Comparison of ENCODE assay signal across 8 mouse cellular contexts in the genomic region with DNA sequence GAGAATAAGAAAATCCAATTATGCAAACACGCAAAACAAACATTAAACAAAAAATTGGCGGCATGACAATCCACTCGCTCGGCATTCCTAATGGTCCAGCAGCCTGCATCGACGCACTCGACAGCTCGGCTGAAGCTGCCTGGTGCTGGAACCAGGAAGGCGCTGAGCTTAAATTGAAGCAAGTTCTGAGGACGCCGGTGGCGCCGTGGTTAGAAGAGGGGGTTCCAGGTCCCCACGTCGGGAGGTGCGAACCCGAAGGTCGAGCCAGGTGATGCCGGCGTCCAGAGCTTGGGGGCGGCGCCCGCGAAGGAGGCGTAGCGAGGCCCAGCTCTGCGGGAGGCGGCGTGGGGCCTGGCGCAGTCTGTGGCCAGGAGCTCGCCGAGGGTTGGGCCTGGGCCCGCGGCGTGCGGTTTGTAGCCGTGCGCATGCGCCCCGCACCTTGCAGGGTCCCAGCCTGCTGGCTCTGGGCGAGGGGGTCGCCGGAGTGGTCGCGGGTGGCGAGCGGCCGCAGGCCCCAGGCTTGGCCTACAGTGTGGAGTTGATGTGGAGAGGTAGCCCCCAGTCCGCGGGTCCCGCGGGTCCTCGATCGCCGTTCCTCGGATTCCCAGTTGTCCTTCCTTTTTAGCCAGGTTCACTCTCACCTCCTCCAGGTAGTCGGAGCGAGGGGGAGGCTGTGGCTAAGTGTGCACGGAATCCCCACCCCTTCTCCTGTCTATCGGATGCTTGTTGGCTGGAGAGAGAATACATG. TPM values are rescaled to one million over a fixed set of nuclear protein-coding genes. Genes with fewer than 3 reads are reported as not detected.
DNase-seq lines count a peak whose midpoint lies in the region; ATAC-seq and TF ChIP-seq lines count a peak whose summit lies in the region.

No protein-coding gene starts in this region.

- in situ Hi-C loops in ES-E14 (cut with MboI; ENCODE audit: low sequenced_read_pairs in 2 of 2, unreplicated experiment in 2 of 2), result no loop called here

- H3K27ac ChIP-seq in ES-E14 (ENCODE audit: insufficient read depth, low read depth, low read length, poor library complexity, severe bottlenecking), result no peak overlapping the region
- H3K27ac ChIP-seq in forebrain, embryonic 14.5 days (ENCODE audit: low read depth, low read length), result no peak overlapping the region
- H3K27ac ChIP-seq in liver, postnatal 0 days (ENCODE audit: low read depth), result peak overlapping the region; percentile 55
- H3K27ac ChIP-seq in neural tube, embryonic 13.5 days (replicated peaks), result peak overlapping the region; percentile 68

- H3K4me1 ChIP-seq in ES-E14 (ENCODE audit: control insufficient read depth in 2 of 2, insufficient read depth in 2 of 2, low read length in 2 of 2, poor library complexity in 1 of 2), result 0 out of 4 replicates have a peak, but pooled peaks cover 0 to 2% of the 10 kb centered on the region in 2 experiments
- no peaks in the 10 kb centered on the region; the same call in 1 of the 2 replicates for H3K4me1 ChIP-seq in forebrain, embryonic 14.5 days (ENCODE audit: control insufficient read depth, insufficient read depth, low read length)
- H3K4me1 ChIP-seq in liver, postnatal 0 days (ENCODE audit: insufficient read depth), result peaks cover 14% of the 10 kb centered on the region
- peaks cover 31% of the 10 kb centered on the region for H3K4me1 ChIP-seq in neural tube, embryonic 13.5 days (replicated peaks)

- no peak for DNase-seq in ES-E14 (ENCODE audit: low read depth, low spot score)
- DNase-seq in cerebellum, adult 11 months, result peak; percentile 66
- peak; percentile 93 for DNase-seq in forebrain, embryonic 14.5 days (ENCODE audit: low spot score)
- DNase-seq in heart, postnatal 14 days, result peak; percentile 70 to 74
- DNase-seq in layer of hippocampus, adult 11-12 months (ENCODE audit: low spot score), result peak; percentile 75
- DNase-seq in liver, postnatal 0 days, result peak; percentile 82
- DNase-seq in testis, postnatal 14 days (ENCODE audit: low spot score), result peak; percentile 88

- intact Hi-C loops in heart, postnatal 14 days (cut with DNase I), result loop anchor here (10.0 kb wide), 1 partner anchor 279 kb away; no protein-coding TSS in a partner anchor

- H3K4me2 ChIP-seq in forebrain, embryonic 14.5 days (ENCODE audit: low read length), result peak overlapping the region; percentile 65
- peak overlapping the region; percentile 74 for H3K4me2 ChIP-seq in liver, postnatal 0 days (ENCODE audit: low read depth, low read length)
- peak overlapping the region; percentile 76 for H3K4me2 ChIP-seq in neural tube, embryonic 13.5 days

- ATAC-seq in forebrain, embryonic 14.5 days, result peak; percentile 95
- peak; percentile 95 for ATAC-seq in liver, postnatal 0 days
- ATAC-seq in neural tube, embryonic 13.5 days (ENCODE audit: low read depth), result peak; percentile 97

- TF ChIP-seq EP300 in liver, postnatal 0 days (IDR thresholded peaks at IDR 0.05; ENCODE audit: low read depth), result no peak

- under 1% methylated on average over 47 of the region's 60 CpGs for WGBS in forebrain, embryonic 14.5 days
- WGBS in liver, postnatal 0 days (ENCODE audit: insufficient replicate concordance), result under 1% methylated on average over 57 of the region's 60 CpGs
- WGBS in neural tube, embryonic 13.5 days, result under 1% methylated on average over 60 of the region's 60 CpGs

- peak overlapping the region; percentile 82 to 93 for H3K4me3 ChIP-seq in ES-E14 (ENCODE audit: insufficient read depth in 1 of 2, low read depth in 1 of 2, low read length in 2 of 2, poor library complexity in 1 of 2, severe bottlenecking in 1 of 2)
- peak overlapping the region; percentile 71 for H3K4me3 ChIP-seq in forebrain, embryonic 14.5 days (ENCODE audit: low read depth, low read length)
- peak overlapping the region; percentile 79 for H3K4me3 ChIP-seq in liver, postnatal 0 days (ENCODE audit: low read depth, low read length)
- peak overlapping the region; percentile 82 for H3K4me3 ChIP-seq in neural tube, embryonic 13.5 days

- H3K9ac ChIP-seq in ES-E14 (ENCODE audit: insufficient read depth, low read depth, low read length, poor library complexity, severe bottlenecking), result peak overlapping the region; percentile 90
- peak overlapping the region; percentile 80 for H3K9ac ChIP-seq in forebrain, embryonic 14.5 days (ENCODE audit: low read length)
- peak overlapping the region; percentile 76 for H3K9ac ChIP-seq in liver, postnatal 0 days (replicated peaks)
- H3K9ac ChIP-seq in neural tube, embryonic 13.5 days, result peak overlapping the region; percentile 87

- H3K27me3 ChIP-seq in forebrain, embryonic 14.5 days (replicated peaks; ENCODE audit: control insufficient read depth, insufficient read depth, low read length), result peaks cover 28% of the 10 kb centered on the region
- H3K27me3 ChIP-seq in liver, postnatal 0 days (ENCODE audit: insufficient read depth, low read length), result peaks cover 37% of the 10 kb centered on the region
- peaks cover 38% of the 10 kb centered on the region for H3K27me3 ChIP-seq in neural tube, embryonic 13.5 days

- TF ChIP-seq CTCF in liver, postnatal 0 days (IDR thresholded peaks at IDR 0.05; ENCODE audit: low read depth), result no peak

- H3K36me3 ChIP-seq in ES-E14 (ENCODE audit: control insufficient read depth, insufficient read depth, low read length, poor library complexity, severe bottlenecking), result no peaks in the 10 kb centered on the region
- H3K36me3 ChIP-seq in forebrain, embryonic 14.5 days (ENCODE audit: control insufficient read depth, insufficient read depth, low read length), result no peaks in the 10 kb centered on the region
- H3K36me3 ChIP-seq in liver, postnatal 0 days (replicated peaks; ENCODE audit: insufficient read depth, low read length), result no peaks in the 10 kb centered on the region
- H3K36me3 ChIP-seq in neural tube, embryonic 13.5 days, result no peaks in the 10 kb centered on the region

- no peaks in the 10 kb centered on the region for H3K9me3 ChIP-seq in ES-E14 (ENCODE audit: control insufficient read depth, insufficient read depth, low read depth, low read length)
- H3K9me3 ChIP-seq in forebrain, embryonic 14.5 days (replicated peaks; ENCODE audit: control insufficient read depth, low read length), result no peaks in the 10 kb centered on the region
- H3K9me3 ChIP-seq in liver, postnatal 0 days (ENCODE audit: low read length), result no peaks in the 10 kb centered on the region
- no peaks in the 10 kb centered on the region for H3K9me3 ChIP-seq in neural tube, embryonic 13.5 days

TF ChIP-seq in ES-E14, 5 proteins besides CTCF, POLR2A, EP300 and RAD21:
- TF ChIP-seq ZNF384 (IDR thresholded peaks at IDR 0.05; ENCODE audit: low read depth, low read length), result no peak
- peak; percentile 80 for TF ChIP-seq HCFC1 (IDR thresholded peaks at IDR 0.05; ENCODE audit: borderline replicate concordance, insufficient read depth, low read length)
- TF ChIP-seq CHD2 (IDR thresholded peaks at IDR 0.05; ENCODE audit: low read depth, low read length), result no peak
- TF ChIP-seq ZC3H11A (IDR thresholded peaks at IDR 0.05; ENCODE audit: borderline replicate concordance, low read depth, low read length), result no peak
- TF ChIP-seq MAFK (IDR thresholded peaks at IDR 0.05; ENCODE audit: insufficient read depth, low read depth, low read length), result no peak

RNA-seq across cellular contexts. Expression of a gene that starts 4.1 kb away (rescaled TPM):
- total RNA-seq in ES-E14 (2012; rRNA removed), result 0.37 and 0.45 TPM in 2 replicates
- polyA plus RNA-seq in forebrain, embryonic 14.5 days (2014; fragmentation: Nextera tagmentation; extraction: Ambion mirVana), result 5.2 and 6.8 TPM in 2 replicates
- total RNA-seq in heart, postnatal 14 days (2021), result 1 to 10 TPM; 1.0 to 1.8 TPM
- polyA plus RNA-seq in liver, postnatal 0 days (2015; fragmentation: Nextera tagmentation; extraction: Ambion mirVana), result 0.68 and 0.69 TPM in 2 replicates
- polyA plus RNA-seq in neural tube, embryonic 13.5 days (2015; fragmentation: Nextera tagmentation; extraction: Ambion mirVana), result 18.6 and 18.9 TPM in 2 replicates

RNA-seq across cellular contexts. Expression of a gene that starts 4.5 kb away (rescaled TPM):
- 11.3 and 13.2 TPM in 2 replicates for total RNA-seq in ES-E14 (2012; rRNA removed)
- 30.6 and 31.9 TPM in 2 replicates for polyA plus RNA-seq in forebrain, embryonic 14.5 days (2014; fragmentation: Nextera tagmentation; extraction: Ambion mirVana)
- total RNA-seq in heart, postnatal 14 days (2021), result 10 to 100 TPM; 11.3 to 11.8 TPM
- polyA plus RNA-seq in liver, postnatal 0 days (2015; fragmentation: Nextera tagmentation; extraction: Ambion mirVana), result 9.9 and 10.8 TPM in 2 replicates
- 34.5 and 39.0 TPM in 2 replicates for polyA plus RNA-seq in neural tube, embryonic 13.5 days (2015; fragmentation: Nextera tagmentation; extraction: Ambion mirVana)

Comparison
In these comparisons a context has a peak if more than half of its experiments do, and no peak if none do; other contexts are left out.
1. H3K27ac ChIP-seq: peak in liver, postnatal 0 days (single experiment) and neural tube, embryonic 13.5 days (single experiment); none in ES-E14 (single experiment) and forebrain, embryonic 14.5 days (single experiment).
2. Peak in every context shown above with its lines, with median percentiles within 50 percentile points of each other: H3K4me3 ChIP-seq, H3K9ac ChIP-seq, ATAC-seq and H3K4me2 ChIP-seq.